Mouse (Mus musculus) neural tube, embryonic 13.5 days (tissue): ENCODE results near the gene Olfr524. TPM values are rescaled to one million over a fixed set of nuclear protein-coding genes. Genes with fewer than 3 reads are reported as not detected.

Source experiments
- polyA plus RNA-seq: library from polyadenylated mRNA; unstranded; fragments of >200 nt; fragmentation: Nextera tagmentation; extraction: Ambion mirVana; gene quantifications from 2 replicates; pipeline ENCODE4 v1.2.1, GENCODE M21; 2015

The Olfr524 gene
- polyA plus RNA-seq, 1 experiment from 2014 or later, result not detected

Other genes starting within 250 kb of the Olfr524 start
- 0.68 and 0.71 TPM in 2 replicates for gene 6430531B16Rik, start 227.2 kb downstream of the Olfr524 start, polyA plus RNA-seq
- 3.3 and 3.4 TPM in 2 replicates for gene Adam8, start 213.4 kb downstream of the Olfr524 start, polyA plus RNA-seq
- gene Zfp511, start 169.6 kb downstream of the Olfr524 start, polyA plus RNA-seq, result 50.7 and 55.5 TPM in 2 replicates
- gene Tubgcp2, start 169.3 kb downstream of the Olfr524 start, polyA plus RNA-seq, result 51.4 and 51.7 TPM in 2 replicates
- gene Msx3, start 156.9 kb downstream of the Olfr524 start, polyA plus RNA-seq, result 18.1 and 23.3 TPM in 2 replicates
- gene Caly, start 123.4 kb downstream of the Olfr524 start, polyA plus RNA-seq, result 95.9 and 99.9 TPM in 2 replicates
- gene Prap1, start 112.6 kb downstream of the Olfr524 start, polyA plus RNA-seq, result not detected in 2 replicates
- 24.8 and 33.0 TPM in 2 replicates for gene Fuom, start 103.5 kb downstream of the Olfr524 start, polyA plus RNA-seq
- gene Paox, start 90.2 kb downstream of the Olfr524 start, polyA plus RNA-seq, result 9.7 and 11.4 TPM in 2 replicates
- gene Echs1, start 89.5 kb downstream of the Olfr524 start, polyA plus RNA-seq, result 125 and 132 TPM in 2 replicates
- 28.2 and 31.7 TPM in 2 replicates for gene Mtg1, start 68.4 kb downstream of the Olfr524 start, polyA plus RNA-seq
- 9.4 and 13.1 TPM in 2 replicates for gene Sprn, start 51.1 kb downstream of the Olfr524 start, polyA plus RNA-seq
- gene Olfr522, start 41.2 kb downstream of the Olfr524 start, polyA plus RNA-seq, result not detected in 2 replicates
- not detected in 2 replicates for gene Olfr523, start 32.7 kb downstream of the Olfr524 start, polyA plus RNA-seq
- gene Cd163l1, start 12.3 kb upstream of the Olfr524 start, polyA plus RNA-seq, result not detected in 2 replicates
- not detected in 2 replicates for gene 5830411N06Rik, start 41.3 kb upstream of the Olfr524 start, polyA plus RNA-seq
- gene Olfr525, start 114.9 kb upstream of the Olfr524 start, polyA plus RNA-seq, result not detected in 2 replicates
- gene Olfr527, start 128.1 kb upstream of the Olfr524 start, polyA plus RNA-seq, result not detected in 2 replicates
- gene Olfr60, start 155.7 kb upstream of the Olfr524 start, polyA plus RNA-seq, result not detected in 2 replicates
- gene Olfr530, start 170.4 kb upstream of the Olfr524 start, polyA plus RNA-seq, result not detected in 2 replicates
- not detected in 2 replicates for gene Olfr531, start 197.0 kb upstream of the Olfr524 start, polyA plus RNA-seq
- not detected in 2 replicates for gene Olfr532, start 215.7 kb upstream of the Olfr524 start, polyA plus RNA-seq